Mouse (Mus musculus) myocyte (in vitro differentiated cells): ENCODE measurements around the gene Fah.

Experiments used
- E2F4 ChIP-seq: IDR thresholded peaks from one replicate; pipeline ENCODE4 v1.6.1; 2011; ENCODE audit warnings: mild to moderate bottlenecking, control low read depth, moderate library complexity; ENCODE audit not compliant: insufficient read depth
- POLR2A ChIP-seq: IDR thresholded peaks from one replicate; pipeline ENCODE4 v1.6.1; 2011; ENCODE audit warnings: low read depth, mild to moderate bottlenecking, control low read depth, moderate library complexity; ENCODE audit not compliant: insufficient read length
- USF1 ChIP-seq: IDR thresholded peaks from one replicate; pipeline ENCODE4 v1.6.1; 2011; ENCODE audit warnings: low read depth, mild to moderate bottlenecking, control low read depth, moderate library complexity

- TF ChIP-seq E2F4 (no peak), POLR2A (no peak), USF1 (no peak)
Measured at GRCm38 (mm10) chr7:84646256-84646655, 39.7 kb upstream of the Fah start.
